16 mouse cellular contexts compared by ENCODE assay signal in the genomic region with DNA sequence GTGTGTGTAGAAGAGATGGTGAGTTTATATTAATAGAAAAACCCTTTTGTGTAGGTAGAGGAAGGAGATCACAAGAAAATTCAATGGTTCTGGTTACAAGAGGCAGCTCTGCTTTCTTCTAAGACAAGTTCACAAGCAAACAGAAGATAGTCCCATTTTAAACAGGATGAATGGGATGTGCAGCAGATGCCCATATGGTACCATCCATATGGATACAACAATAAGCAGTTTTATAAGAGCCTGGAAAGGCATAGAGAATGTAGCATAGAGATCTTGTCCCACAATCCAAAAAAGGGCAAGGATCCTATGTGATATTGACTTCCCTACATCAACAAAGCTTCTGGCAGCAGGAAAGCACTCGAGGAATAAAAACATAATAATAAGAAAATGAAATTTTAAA.
"Had no signal": no experiment of that assay in that cellular context is flagged by ENCODE, and none has a peak within 500 bp of the region (broad histone marks: within the 10 kb centered on the region; RNA-seq: fewer than 3 reads in every experiment).

No protein-coding gene starts in this region.

- H3K4me1 ChIP-seq: intestine, embryonic 15.5 days; limb, embryonic 10.5 days; liver, embryonic 15.5 days; midbrain, embryonic 15.5 days; neural tube, embryonic 13.5 days had no signal

- H3K4me3 ChIP-seq: intestine, embryonic 15.5 days; limb, embryonic 10.5 days; liver, embryonic 15.5 days; midbrain, embryonic 10.5 days; midbrain, embryonic 15.5 days; neural tube, embryonic 13.5 days had no signal

- H3K27me3 ChIP-seq: intestine, embryonic 15.5 days; liver, embryonic 15.5 days; midbrain, embryonic 15.5 days; neural tube, embryonic 13.5 days had no signal

- H3K9me3 ChIP-seq: intestine, embryonic 15.5 days; limb, embryonic 10.5 days; liver, embryonic 15.5 days; midbrain, embryonic 10.5 days; midbrain, embryonic 15.5 days; neural tube, embryonic 13.5 days had no signal

- DNase-seq: kidney, adult 18-20 months; kidney, postnatal 10 days; kidney, postnatal 4 days; lung, adult 2 months; lung, postnatal 4 days; retina, postnatal 1 day; right cerebral cortex, postnatal 25 days; thymus, postnatal 4 days had no signal

- H3K27ac ChIP-seq: intestine, embryonic 15.5 days; limb, embryonic 10.5 days; liver, embryonic 15.5 days; midbrain, embryonic 10.5 days; midbrain, embryonic 15.5 days; neural tube, embryonic 13.5 days had no signal

- H3K9ac ChIP-seq: intestine, embryonic 15.5 days; liver, embryonic 15.5 days; midbrain, embryonic 15.5 days; neural tube, embryonic 13.5 days had no signal

- H3K36me3 ChIP-seq: intestine, embryonic 15.5 days; limb, embryonic 10.5 days; liver, embryonic 15.5 days; midbrain, embryonic 10.5 days; midbrain, embryonic 15.5 days; neural tube, embryonic 13.5 days had no signal

- ATAC-seq: intestine, embryonic 15.5 days; lung, postnatal 0 days; midbrain, embryonic 15.5 days had no signal

- H3K4me2 ChIP-seq: intestine, embryonic 15.5 days; liver, embryonic 11.5 days; liver, embryonic 15.5 days; midbrain, embryonic 15.5 days; neural tube, embryonic 13.5 days had no signal
